Mouse (Mus musculus) erythroid progenitor cell, adult 5-6 weeks (primary cell): ENCODE measurements around the gene Mgat5. TPM values are rescaled to one million over a fixed set of nuclear protein-coding genes. Genes with fewer than 3 reads are reported as not detected.

Source experiments
- ATAC-seq: replicated peaks from 2 replicates; pipeline ENCODE4 v1.8.0; 2016; ENCODE audit warnings: moderate number of reproducible peaks, mild to moderate bottlenecking, moderate TSS enrichment, inconsistent platforms; ENCODE audit not compliant: poor library complexity, low FRiP score, severe bottlenecking
- total RNA-seq, 2 experiments: library from RNA; stranded (forward) in 1 of 2; stranded (reverse) in 1 of 2; fragments of 150-400 nt in 1 of 2; fragments of 186-747, 209-891 nt in 1 of 2; gene quantifications; 2 replicates each; pipeline versions ENCODE4 v1.2.3 to v1.2.4; 2015 to 2017; ENCODE audit warnings: low replicate concordance in 2 of 2

Gene Mgat5
- total RNA-seq, 2 experiments from 2014 or later = 4.4 to 10.1 TPM

DNA sequence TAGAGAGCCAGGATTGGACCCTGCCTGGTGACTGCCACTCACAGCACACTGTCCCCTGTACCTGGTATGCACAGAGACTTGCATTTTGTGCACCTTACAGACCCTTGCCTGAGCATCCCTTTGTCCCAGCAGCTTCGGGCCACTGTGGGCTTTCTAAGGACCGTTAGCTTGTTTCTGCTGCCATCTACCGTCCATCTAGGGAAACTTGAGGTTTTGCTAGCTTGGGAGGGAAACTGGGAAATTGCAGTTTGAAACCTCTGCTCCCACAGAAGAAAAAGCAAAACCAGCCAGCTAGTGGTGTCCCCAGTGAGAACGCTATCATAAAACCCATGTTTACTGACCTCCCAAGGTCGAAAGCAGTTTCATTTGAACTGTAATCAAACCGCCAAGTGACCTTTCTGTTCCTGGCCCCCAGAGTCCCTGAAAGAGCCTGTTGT, 254.2 kb downstream of the Mgat5 start:
- ATAC-seq = no peak

DNA sequence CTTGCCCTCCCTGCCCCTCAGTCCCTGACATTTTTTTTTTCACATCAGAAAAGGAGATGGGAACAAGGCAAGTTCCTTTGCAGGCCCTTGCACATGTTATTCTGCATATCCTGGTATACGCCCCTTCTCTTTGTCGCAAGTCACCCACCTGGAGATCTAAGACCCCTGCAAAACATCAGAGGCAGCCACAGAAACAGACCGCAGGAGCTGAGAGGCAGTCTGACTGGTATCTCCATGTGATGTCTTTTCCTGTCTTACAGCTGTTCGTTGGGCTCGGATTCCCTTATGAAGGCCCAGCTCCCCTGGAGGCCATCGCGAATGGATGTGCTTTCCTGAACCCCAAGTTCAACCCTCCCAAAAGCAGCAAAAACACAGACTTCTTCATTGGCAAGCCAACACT, 254.8 kb downstream of the Mgat5 start:
- no peak for ATAC-seq

- no peak for ATAC-seq
Measured at GRCm38 (mm10) chr1:127461017-127461416, 256.2 kb downstream of the Mgat5 start.

- no peak for ATAC-seq
Measured at GRCm38 (mm10) chr1:127464041-127464440, 259.2 kb downstream of the Mgat5 start.

DNA sequence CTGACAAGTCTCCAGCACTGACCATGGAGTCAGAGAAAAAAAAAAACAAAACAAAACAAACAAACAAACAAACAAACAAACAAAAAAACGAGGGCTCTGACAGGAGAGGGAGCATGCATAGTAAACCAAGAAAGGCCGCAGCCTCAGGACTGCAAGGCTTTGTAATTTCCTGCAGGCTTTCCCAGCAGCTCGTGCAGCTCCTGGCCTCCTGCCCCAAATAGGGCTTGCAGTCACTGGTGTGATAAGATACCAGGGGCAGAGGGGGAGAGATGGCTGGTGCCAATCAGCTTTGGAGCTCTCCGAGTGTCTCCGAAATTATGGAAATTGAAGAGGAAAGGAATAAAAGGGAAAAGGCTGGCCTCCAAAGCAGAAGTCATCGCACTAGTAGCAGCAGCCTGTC, 260.5 kb downstream of the Mgat5 start:
- no peak for ATAC-seq

DNA sequence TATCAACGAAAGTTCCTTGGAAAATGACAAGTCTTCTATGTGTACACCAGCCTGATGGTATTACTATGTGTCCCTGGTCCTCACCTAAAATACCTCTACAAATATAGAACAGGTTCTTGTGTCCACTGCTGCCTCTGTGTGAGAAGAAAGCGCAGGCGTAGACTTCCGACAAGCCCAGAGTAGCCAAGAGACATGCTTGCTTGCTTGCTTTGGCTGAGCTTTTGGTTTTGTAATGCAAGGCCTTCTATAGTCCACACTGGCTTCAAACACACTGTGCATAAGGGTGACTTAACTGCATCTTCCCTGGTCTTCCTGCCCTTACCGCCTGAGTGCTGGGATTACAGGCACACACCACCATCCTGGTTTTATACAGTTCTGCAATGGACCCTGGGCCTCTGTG, 262.4 kb downstream of the Mgat5 start:
- no peak for ATAC-seq

- ATAC-seq = no peak
Measured at GRCm38 (mm10) chr1:127470175-127470574, 265.4 kb downstream of the Mgat5 start.

DNA sequence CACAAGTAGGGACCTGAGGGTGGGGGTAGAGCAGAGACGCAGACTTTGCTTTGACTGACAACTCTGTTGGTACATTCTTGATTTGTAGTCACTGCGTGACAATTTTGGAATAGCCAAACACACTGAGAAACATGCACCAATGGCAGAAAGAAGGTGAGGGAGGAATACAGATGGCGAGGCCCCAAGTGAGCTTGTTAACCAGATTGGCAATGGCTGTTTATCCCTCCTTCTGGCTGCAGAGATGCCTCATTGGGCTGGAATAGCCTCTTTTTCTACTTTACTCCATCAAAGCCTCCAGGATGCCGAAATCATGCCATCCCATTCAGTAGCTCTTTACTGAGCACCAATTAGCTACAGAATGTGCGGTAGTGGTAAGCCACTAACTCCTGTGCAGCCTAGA, 270.9 kb downstream of the Mgat5 start:
- no peak for ATAC-seq

DNA sequence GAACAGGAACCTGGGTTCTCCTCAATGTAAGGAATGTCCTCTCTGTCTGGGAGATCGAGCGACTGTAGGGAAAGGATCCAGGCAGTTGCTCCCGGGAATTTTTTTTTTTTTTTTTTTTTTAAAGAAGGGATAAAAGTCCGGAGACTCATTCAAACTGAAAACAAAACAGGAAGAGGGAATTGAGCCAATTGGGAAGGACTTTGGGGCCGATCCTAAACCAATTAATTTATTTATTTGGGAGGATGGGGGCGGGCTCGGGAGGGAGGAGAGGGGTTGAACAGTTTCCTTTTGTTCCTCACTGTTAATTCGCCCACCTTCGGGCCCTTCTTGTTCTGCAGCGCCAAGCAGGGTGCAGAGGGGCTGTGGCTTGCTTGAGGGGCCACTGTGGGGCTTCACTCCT, 278.1 kb downstream of the Mgat5 start:
- no peak for ATAC-seq

- no peak for ATAC-seq
Measured at GRCm38 (mm10) chr1:127484188-127484587, 279.4 kb downstream of the Mgat5 start.

DNA sequence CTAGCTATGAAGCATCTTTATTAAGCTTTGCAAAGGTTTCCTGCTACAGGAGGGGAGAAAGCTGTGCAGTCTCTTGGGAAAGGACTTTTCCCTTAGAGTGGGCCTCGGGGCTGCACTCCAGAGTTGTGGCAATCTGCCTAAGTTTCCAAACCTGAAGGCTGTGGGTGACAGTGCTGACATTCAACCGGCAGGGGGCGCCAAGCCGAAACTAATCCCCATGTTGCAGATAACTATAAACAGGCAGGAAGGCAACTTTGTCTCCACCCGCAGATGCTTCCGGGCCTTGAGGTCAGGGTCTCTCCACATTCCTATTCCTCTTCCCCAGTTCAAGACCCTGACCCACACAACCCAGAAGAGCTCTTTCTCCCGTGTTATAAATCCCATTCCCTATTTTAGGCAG, 280.0 kb downstream of the Mgat5 start:
- peak; percentile 61; the same call in 1 of the 2 replicates for ATAC-seq

DNA sequence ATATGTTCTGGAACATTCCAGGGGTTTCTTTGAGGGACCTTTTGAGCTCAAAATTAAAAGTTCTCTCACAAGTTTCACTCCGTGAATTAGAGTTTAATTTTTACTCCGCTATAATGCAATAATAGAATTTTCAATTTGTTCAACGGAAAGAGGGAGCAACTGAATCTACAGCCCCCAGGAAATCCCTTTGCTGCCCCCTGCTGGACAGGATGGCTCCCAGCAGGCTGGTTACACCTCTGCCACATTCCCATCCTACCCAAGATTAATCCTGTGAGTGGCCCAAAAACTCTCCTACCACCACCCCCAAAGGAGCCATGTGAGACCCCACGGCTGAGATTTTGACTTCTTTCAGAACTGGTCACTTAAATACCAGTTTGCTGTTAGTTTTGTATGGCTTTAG, 282.3 kb downstream of the Mgat5 start:
- ATAC-seq = no peak

- ATAC-seq = no peak
Measured at GRCm38 (mm10) chr1:127496737-127497543, 292.1 kb downstream of the Mgat5 start.

- ATAC-seq = no peak
Measured at GRCm38 (mm10) chr1:127498746-127499145, 293.9 kb downstream of the Mgat5 start.

DNA sequence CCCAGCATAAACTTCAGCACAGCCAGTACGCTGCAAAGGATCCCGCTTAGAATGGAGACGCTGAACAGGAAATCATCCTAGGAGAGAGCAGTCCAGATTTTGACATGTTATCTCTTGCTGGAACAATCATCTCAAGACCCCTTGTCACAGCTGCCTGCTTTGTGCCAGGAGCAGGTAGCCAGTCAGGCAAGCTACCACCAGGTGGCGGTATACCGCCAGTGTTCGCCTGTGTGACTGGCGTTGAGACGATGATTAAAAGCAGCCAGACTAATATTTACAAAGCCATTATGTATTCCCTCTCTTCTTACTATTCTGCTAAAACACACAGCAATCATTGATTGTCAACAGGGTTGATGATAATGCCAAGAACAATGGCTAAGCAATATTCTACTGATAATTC, 295.4 kb downstream of the Mgat5 start:
- ATAC-seq = no peak

GRCm38 (mm10) chr1:127500701-127501100, 295.9 kb downstream of the Mgat5 start:
- no peak for ATAC-seq

DNA sequence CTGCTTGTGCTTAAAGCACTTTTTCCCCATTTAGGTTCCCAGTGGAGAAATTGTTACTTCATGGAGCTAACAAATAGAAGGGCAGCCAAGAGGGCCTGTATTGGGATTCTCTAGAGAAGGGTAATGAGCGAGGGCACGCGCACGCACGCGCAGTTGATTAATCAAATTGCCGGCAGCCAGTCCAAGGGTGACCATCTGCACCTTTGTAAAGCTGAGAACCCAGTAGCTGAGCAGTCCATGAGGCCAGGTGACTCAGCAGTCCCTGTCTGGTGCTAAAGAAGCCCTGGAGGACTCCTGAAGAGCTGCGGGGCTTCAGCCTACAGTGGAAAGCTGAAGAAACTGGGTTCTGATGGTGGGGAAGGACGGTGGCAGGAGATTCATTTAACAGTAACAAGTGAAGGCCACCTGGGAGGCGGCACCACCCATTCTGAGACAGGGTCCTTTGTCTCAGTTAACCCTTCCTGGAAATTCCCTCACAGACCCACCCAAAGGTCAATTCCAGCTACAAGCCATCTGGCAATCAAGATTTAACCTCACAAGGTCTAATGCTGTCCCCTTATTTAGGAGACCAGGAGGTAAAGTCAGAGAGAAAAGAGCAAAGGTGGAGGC, 302.3 kb downstream of the Mgat5 start:
- no peak for ATAC-seq

DNA sequence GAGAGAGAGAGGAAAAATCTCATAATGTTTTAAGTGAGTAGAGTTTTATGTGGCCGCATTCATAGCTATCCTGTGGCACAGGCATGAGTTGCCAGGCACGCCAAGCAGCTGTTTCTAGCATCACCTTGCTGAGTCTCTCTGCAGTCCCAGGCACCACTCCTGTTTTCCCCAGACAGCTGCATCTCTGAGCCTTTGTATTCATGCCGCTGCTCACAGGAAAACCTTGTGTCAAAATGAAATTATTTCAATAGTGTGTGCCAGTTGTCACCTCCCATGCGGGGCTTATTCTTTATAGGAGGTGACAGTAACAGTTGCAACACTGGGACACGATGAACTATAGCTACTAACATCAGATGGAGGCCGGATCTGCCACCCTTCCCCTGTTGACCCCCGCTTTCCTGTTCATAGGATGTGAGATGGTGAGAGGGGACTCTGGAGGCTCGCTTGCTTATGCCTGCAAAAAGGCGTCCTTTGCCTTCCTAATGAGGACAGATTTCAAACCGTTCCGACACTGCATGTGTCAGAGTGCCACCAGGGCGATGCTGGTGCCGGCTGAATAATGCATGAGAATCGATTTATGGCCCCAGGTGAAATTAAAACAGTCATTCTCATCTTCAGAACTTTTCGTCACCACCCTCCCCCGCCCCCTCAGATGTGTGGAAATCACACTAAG, 303.4 kb downstream of the Mgat5 start:
- ATAC-seq = no peak

DNA sequence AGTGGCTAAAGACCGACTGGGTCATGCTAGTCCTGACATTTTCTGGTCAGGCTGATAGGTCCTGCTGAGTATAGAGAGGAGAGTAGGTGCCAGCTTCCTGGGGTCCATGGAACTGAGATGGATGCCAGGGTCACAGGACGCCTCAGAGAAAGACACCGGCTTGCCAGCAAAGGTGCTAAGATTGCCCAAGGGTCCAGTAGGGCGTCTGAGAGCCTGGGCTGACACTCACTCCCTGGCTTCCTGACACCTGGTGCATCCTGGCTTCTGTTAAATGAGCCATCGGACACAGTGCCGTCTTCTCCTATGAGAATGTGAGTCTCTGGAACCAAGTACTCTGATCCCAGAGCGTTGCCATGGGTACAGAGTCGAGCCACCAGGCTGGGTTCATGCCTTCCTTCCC, 304.1 kb downstream of the Mgat5 start:
- ATAC-seq = no peak

GRCm38 (mm10) chr1:127511362-127511761, 306.5 kb downstream of the Mgat5 start:
- ATAC-seq = no peak

DNA sequence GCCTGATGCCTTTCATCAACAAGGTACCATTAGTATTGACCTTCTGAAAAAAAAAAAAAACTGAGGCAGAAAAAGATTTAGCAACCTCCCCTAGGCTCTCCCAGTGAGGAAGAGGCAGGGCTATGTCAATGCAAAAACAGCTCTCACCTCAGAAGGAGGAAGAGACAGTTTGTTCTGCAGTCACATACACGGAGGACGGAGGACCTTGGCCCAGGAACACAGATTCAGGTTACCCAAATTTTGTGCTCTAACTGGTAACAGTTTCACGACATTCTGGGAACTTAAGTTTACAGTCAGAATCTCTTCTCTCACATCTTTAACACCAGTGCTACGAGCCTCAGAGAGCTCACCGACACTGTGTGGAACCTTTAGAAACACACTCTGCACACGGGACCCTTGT, 307.9 kb downstream of the Mgat5 start:
- ATAC-seq = no peak
